Mouse (Mus musculus) megakaryocyte, embryonic 14.5 days (primary cell): Measurements from ENCODE around the gene Fam71f1.

Source experiments
- FLI1 ChIP-seq: IDR thresholded peaks from 2 replicates; pipeline ENCODE4 v1.6.1; 2012; ENCODE audit warnings: low read length, inconsistent platforms, mixed read lengths
- GATA1 ChIP-seq: IDR thresholded peaks from 3 replicates; pipeline ENCODE4 v1.6.1; 2012; ENCODE audit warnings: mixed read lengths, low read length, inconsistent platforms, borderline replicate concordance

DNA sequence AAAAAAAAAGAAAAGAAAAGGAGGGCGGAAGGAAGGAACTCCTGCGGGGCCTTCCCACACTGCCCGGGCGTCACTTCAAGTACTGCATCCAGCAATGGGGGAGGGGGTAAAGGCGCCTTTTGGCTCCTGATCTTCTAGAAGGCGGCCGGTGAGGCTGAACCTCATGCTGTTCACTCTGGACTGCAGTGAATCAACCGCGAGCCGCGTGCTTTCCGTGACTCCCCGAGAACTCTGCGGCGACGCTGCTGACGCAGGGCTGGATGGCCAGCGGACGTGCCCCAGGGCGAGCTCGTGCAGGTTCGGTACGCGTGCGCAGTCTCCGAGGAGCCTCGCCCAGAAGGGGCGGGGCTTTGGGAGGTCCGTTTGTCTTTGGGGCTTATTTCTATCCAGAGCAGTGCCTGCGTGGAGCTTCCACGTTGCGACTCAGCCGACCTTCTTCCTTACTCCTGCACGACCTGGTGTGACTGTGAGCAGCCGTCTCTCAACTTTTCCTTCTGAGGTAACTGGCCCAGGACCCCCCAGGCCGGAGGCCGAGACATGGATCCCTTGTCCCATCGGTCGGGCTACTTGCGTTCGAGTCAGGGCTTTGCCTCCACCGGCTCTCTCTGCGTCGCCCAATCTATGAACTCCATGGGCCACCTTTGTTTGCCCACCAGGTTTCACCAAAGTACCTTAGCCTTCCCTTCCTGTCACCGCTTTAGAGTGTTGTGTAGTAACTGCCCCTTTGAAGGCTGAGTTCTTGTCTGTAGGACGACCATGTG, 46.4 kb upstream of the Fam71f1 start, which contains the start of gene Hilpda:
- no peak for TF ChIP-seq GATA1
- TF ChIP-seq FLI1 = no peak
